Mouse (Mus musculus): ENCODE data around the gene Asb5. TPM values are rescaled to one million over a fixed set of nuclear protein-coding genes. Genes with fewer than 3 reads are reported as not detected.
"Not testable (repeated sequence)": the region's sequence is repeated elsewhere in the genome, so short reads cannot be mapped to it uniquely, and the experiment has no call there.

Asb5 gene
- total RNA-seq, 2 experiments from 2014 or later = 3.0 to 9.8 TPM

DNA sequence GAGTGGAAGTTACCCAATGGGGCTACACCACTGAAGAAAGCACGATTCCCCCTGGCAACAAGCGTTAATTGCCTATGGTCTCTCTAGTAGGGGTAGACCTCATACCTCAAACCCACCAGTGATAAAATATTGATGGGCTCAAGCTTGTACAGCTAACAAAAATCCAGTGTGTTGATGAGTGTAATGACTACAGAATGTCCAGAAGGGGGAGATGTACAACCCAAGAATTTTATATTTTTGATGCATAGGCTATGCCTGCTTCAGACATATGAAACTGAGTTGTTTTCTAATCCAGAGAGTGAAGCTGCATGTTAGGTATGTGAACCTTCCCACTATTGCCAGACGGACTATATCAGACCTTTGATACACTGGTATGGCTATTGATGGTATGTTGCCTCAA, 7.9 kb downstream of the Asb5 start:
- DNase-seq = no peak

DNA sequence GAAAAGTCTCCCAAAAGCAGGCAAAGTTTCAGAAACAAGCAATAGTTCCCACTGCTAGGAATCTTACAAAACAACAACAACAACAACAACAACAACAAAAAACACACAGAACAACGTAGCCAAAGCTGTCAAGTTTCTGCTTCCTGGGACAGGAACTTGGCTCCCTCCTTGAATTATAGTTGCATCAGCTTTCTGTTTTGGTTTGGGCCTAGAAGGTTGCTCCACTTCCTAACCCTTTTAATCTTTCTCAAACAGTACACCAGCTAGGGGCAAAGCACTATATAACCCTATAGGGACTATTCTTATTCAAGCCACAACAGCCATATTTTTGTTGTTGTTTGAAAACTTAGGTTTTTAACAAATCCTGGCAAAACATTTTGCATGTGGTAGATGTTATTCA, 12.0 kb downstream of the Asb5 start:
- no peak for DNase-seq

GRCm38 (mm10) chr8:54548383-54548782, 19.0 kb downstream of the Asb5 start:
- no peak for DNase-seq

DNA sequence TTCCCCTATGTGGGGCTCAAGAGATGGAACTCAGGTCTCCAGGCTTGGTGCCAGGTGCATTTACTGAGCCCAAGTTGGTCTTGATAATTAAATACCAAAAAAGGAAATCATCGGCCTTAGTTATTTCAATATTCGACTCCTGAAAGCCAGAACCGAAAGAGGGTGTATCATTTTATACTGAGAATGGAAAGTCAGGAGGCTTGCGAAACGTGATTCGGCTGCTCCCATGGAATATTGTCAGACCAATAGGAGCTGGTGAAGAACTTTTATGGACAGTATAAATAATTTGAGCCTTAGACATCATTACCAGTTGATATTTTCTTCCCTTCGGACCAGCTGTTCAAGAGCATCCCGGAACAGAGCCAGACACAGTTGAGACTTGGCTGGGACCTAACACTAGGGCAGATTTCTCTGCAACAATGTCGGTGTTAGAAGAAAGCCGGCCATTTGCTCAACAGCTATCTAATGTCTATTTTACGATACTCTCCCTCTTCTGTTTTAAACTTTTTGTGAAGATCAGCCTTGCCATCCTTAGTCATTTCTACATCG, 20.7 kb downstream of the Asb5 start:
- no peak for DNase-seq

- no peak for DNase-seq
These were observed 25.5 kb downstream of the Asb5 start for GRCm38 (mm10) chr8:54554921-54555320.

GRCm38 (mm10) chr8:54562137-54562536, 32.8 kb downstream of the Asb5 start:
- no peak for DNase-seq

GRCm38 (mm10) chr8:54565181-54565580, 35.8 kb downstream of the Asb5 start:
- no peak for DNase-seq

DNA sequence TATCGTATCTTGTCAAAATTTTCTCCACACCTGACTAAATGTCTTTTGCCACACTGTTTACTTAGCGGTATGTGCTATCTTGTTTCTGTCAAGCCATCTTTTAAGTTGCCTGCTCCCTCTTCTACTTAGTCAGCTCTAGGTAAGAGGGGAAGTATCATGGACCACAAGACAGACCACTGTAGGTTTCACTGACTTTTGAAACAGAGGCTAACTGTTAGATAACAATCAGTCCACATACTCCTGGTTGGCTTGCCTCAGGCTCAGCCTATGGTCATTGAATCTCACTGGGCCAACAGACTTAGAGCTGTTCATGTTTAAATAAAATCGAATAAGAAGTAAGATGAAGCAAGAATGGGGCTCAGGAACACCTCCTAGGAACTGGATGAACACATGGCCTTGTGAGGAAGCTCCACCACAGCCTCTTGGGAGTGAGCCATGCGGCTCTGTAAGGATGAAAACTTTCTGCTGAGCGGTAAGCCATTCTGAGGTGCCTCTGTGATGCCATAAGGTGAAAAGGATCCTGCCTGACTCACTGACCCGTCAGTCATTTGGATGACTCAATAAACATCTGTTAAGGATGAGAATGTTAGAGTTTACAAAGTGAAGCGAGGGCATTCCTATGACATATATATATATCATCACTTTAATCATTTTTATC, 36.4 kb downstream of the Asb5 start:
- DNase-seq = no peak

GRCm38 (mm10) chr8:54567168-54567567, 37.8 kb downstream of the Asb5 start:
- DNase-seq = no peak

GRCm38 (mm10) chr8:54570618-54571609, 41.5 kb downstream of the Asb5 start:
- no peak for DNase-seq

- DNase-seq = no peak
These were observed 52.1 kb downstream of the Asb5 start for GRCm38 (mm10) chr8:54581436-54581835.

- no peak for DNase-seq
These were observed 53.5 kb downstream of the Asb5 start for GRCm38 (mm10) chr8:54582886-54583285.

DNA sequence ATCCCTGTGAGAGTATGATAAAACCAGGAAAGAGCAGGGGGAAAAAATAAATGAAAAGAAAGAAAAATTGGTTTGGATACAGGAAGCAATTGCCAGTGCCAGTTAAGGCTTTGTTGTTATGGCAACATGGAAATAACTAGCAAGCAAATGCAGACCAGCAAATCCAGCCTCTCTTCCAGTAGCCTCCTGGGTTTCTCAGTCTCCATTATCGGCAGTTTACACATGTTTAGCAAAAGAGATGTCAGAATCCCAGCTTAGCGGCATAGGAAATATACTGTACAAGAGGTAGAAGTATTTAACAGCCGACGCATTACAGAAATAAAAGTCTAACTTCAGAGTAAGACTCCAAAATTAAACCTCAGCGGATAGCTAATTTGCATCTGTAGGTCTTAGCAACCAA, 65.3 kb downstream of the Asb5 start:
- no peak for DNase-seq

- DNase-seq = no peak
These were observed 66.7 kb downstream of the Asb5 start for GRCm38 (mm10) chr8:54596051-54596450.

GRCm38 (mm10) chr8:54596940-54597339, 67.6 kb downstream of the Asb5 start:
- no peak for DNase-seq

DNA sequence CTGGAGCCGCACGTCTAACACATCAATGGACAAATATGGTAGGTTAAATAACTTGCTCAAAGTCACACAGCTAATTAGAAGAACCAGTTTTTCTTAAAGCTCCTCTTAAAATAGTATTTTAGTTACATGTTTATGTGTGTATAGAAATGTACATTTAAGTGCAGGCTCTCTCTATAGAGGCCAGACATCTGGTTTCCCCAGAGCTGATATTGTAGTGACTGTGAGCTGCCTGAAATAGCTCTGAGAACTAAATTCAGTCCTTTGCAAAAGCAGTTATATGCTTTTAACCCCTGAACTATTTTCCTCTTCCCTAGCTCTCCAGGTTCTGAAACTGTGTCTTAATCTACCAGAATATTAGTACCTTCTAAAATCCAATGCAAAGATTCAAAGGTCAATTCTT, 68.0 kb downstream of the Asb5 start:
- no peak for DNase-seq

GRCm38 (mm10) chr8:54600671-54601251, 71.4 kb downstream of the Asb5 start, which contains the start of gene Spata4:
Gene Spata4, plus strand, starts transcription at chr8:54600781.
- peak; percentile 73 for DNase-seq

DNA sequence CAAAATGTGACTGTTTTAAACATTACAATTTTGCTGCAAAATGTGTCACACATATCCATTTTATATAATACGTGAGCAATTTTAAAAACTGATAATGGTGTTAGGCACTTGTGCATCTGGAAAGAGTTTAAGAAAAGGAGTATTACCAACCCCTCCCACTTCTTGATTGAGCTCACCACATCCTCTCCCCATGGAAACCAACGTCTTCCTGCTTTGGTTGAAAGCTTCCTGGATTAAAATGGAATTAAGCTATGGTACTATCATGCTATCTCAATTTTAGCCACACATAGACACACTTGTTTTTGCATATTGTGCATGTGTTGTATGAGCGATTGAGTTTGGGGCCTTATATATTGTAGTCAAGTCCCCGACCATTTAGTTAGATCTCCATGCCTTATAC, 74.1 kb downstream of the Asb5 start:
- DNase-seq = no peak

DNA sequence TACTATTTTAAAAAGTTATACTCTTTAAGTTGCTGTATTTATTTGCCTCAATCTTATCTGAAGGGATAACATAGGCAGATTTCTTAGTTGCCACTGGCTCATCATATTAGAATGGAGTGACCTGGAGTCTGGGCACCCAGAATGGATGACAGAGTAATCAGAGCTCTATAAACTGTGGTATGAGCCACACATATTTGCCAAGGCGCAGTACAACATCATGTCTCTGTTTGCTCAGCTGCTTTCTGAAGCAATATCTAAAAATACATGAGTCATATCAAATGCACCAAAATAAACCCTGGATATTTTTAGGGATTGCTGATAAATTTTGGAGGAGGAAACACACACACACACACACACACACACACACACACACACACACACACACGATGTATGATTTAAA, 80.0 kb downstream of the Asb5 start:
- no peak for DNase-seq

- DNase-seq = peak; percentile 79
These were observed 80.9 kb downstream of the Asb5 start for GRCm38 (mm10) chr8:54610238-54610637.

GRCm38 (mm10) chr8:54616710-54617109, 87.3 kb downstream of the Asb5 start:
- DNase-seq = not testable (repeated sequence)
